Mouse (Mus musculus) heart, adult 8-10 months (tissue): Measurements from ENCODE around the gene Slc25a41. TPM values are rescaled to one million over a fixed set of nuclear protein-coding genes. Genes with fewer than 3 reads are reported as not detected.
"Not testable (repeated sequence)": the region's sequence is repeated elsewhere in the genome, so short reads cannot be mapped to it uniquely, and the experiment has no call there.

ENCODE experiments used
- DNase-seq: peaks from one replicate; pipeline ENCODE4 v3.0.0; 2022; ENCODE audit warnings: low spot score
- total RNA-seq, 4 experiments: library from RNA; stranded (reverse); gene quantifications; 2 replicates each; pipeline ENCODE4 v1.2.4; 2022

Gene Slc25a41
- not detected for total RNA-seq

DNA sequence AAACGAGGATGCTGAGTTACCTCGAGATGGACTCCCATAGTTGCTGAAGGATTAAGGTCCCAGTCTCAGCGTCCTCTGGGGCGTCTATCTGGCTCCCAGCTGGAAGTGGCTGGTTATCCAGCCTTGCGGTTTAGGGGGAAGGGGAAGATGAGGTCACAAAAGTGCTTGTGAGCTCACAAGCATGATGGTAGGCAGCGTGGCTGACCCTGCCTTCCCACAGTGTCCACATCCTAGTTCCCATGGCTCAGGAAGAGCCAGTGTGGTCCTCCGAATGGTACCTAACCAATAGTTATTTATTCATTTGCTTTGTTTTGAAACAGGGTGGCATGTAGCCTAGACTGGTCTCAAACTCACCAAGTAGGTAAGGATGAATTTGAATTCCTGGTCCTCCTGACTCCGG is at the start of gene Slc25a41:
Slc25a41 (minus strand) TSS at position 101 of the 400 bp plus-strand sequence.
- no peak for DNase-seq

- DNase-seq = no peak
These were observed 45.8 kb upstream of the Slc25a41 start, which contains the start of gene Tubb4a for GRCm38 (mm10) chr17:57087049-57087832. Gene Tubb4a (minus strand): TSS chr17:57087782.

DNA sequence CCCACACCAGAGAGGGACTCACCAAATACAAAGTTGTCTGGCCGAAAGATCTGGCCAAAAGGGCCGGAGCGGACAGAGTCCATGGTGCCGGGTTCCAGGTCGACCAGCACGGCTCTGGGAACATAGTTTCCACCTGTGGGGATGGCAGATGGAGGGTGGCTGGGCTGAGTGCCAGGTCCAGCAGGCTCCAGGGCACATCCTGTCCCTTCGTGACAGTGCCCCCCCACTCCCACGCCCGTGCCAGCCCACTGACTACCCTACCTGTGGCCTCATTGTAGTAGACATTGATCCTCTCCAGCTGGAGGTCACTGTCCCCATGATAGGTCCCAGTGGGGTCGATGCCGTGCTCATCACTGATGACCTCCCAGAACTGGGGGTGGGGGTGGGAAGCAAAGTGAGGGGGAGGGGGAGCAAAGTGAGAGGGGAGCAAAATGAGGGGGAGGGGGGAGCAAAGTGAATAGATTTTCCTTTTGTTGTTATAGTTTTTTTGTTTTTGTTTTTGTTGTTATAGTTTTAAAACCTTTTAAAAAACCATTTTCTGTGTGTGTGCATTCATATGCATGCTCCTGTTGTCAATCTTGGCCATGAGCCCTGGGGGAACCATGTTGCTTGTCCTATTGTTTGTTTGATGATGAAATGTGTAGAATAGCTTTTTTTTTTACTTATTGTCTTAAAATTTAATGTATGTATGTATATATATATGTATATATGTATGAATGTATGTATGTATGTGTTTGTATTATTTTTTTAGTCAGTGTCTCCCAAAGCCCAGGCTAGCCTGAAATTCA is 44.7 kb upstream of the Slc25a41 start:
- no peak for DNase-seq

- DNase-seq = no peak
These were observed 41.0 kb upstream of the Slc25a41 start for GRCm38 (mm10) chr17:57082481-57082880.

GRCm38 (mm10) chr17:57081234-57081842 is 39.9 kb upstream of the Slc25a41 start:
- DNase-seq = no peak

GRCm38 (mm10) chr17:57079919-57080318 is 38.5 kb upstream of the Slc25a41 start:
- no peak for DNase-seq

DNA sequence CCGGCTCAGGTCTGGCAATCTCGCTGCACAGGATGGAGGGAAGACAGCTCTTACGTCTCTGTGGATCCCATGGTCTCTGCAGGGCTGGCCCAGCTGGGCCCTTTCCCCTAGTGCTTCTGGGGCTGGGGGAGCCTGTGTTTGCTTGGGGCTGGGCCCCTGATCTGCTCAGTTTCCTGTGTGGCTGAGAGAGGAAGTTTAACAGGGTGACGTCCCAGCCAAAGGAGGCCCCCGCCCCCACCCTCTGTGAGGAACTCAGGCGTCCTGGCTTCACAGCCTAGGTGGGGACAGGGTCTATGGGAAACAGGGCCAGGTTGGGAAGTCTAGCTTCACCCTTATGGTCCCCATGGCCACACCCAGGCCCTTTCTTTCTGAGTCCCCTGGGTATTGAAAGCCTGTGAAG is 36.9 kb upstream of the Slc25a41 start, which contains the start of gene Dennd1c:
Dennd1c (minus strand) TSS at position 179 of the 400 bp plus-strand sequence.
- DNase-seq = no peak

GRCm38 (mm10) chr17:57076916-57077315 is 35.5 kb upstream of the Slc25a41 start:
- no peak for DNase-seq

- no peak for DNase-seq
These were observed 29.2 kb upstream of the Slc25a41 start for GRCm38 (mm10) chr17:57070699-57071098.

GRCm38 (mm10) chr17:57070272-57070671 is 28.8 kb upstream of the Slc25a41 start:
- DNase-seq = no peak

DNA sequence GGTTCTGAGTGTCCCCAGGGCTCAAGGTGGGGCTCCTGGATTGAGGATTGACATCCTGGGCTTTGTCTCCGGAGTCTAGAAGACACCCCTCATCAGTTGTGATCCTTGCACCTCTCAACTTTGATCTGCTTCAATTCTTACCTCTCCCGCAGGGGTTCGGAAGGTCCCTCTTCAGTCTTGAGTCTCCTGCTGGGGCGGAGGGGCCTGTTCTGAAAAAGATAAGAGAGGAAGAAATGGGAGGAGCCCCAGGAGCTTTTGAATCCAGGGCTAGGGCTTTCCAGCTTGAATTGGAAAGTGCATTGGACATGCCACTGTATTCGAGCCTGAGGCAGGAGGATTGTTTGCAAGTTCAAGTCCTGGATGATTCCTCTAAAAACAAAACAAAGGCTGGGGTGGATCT is 25.5 kb upstream of the Slc25a41 start:
- DNase-seq = no peak

GRCm38 (mm10) chr17:57063031-57063430 is 21.6 kb upstream of the Slc25a41 start:
- DNase-seq = no peak

- no peak for DNase-seq
These were observed 21.1 kb upstream of the Slc25a41 start for GRCm38 (mm10) chr17:57062548-57062947.

GRCm38 (mm10) chr17:57062011-57062521 is 20.6 kb upstream of the Slc25a41 start:
- no peak for DNase-seq

DNA sequence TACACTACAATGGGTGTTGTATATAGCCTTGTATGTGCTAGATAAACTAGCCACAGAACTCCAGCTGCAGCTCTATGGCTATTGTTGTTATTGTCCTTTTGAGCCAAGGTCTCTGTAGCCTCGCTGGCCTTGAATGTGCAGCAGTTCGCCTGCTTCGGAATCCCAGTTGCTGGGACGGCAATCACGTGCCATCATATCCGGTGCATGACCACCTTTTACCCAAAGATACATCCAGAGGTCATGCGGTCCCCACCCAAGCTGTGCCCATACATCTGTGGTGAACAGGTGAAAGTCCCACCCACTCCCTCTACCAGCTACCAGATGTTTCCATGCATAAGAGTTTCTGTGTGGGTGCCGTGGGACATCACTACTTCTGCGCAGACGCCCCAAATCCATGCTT is 19.6 kb upstream of the Slc25a41 start:
- DNase-seq = no peak

- DNase-seq = peak; percentile 95
These were observed 18.9 kb upstream of the Slc25a41 start for GRCm38 (mm10) chr17:57060231-57060801.

GRCm38 (mm10) chr17:57059486-57059977 is 18.1 kb upstream of the Slc25a41 start, which contains the start of gene Slc25a23:
Gene Slc25a23 (minus strand): TSS chr17:57059863.
- DNase-seq = peak; percentile 47

- DNase-seq = peak; percentile 26
These were observed 17.5 kb upstream of the Slc25a41 start, which contains the start of gene Crb3 for GRCm38 (mm10) chr17:57058891-57059485. Gene Crb3 (plus strand): TSS chr17:57059105.

GRCm38 (mm10) chr17:57056246-57056645 is 14.8 kb upstream of the Slc25a41 start:
- no peak for DNase-seq

DNA sequence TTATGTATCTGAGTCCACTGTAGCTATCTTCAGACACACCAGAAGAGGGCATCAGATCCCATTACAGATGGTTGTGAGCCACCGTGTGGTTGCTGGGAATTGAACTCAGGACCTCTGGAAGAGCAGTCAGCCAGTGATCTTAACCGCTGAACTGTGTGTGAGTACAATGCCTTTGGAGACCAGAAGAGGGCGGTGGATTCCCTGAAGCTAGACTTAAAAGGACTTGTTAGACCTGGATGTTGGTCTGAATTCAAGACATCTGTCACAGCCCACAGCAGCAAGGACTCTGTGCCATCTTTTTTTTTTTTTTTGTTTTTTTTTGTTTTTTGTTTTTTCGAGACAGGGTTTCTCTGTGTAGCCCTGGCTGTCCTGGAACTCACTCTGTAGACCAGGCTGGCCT is 10.2 kb upstream of the Slc25a41 start:
- DNase-seq = not testable (repeated sequence)

GRCm38 (mm10) chr17:57048816-57049215 is 7.4 kb upstream of the Slc25a41 start:
- no peak for DNase-seq
